Mouse (Mus musculus) central nervous system, embryonic 14 days (tissue): ENCODE measurements around the gene Prr14. TPM values are rescaled to one million over a fixed set of nuclear protein-coding genes. Genes with fewer than 3 reads are reported as not detected.

Experiments
- polyA plus RNA-seq: library from polyadenylated mRNA; depleted of rRNA; stranded (reverse); fragments of >200 nt; gene quantifications from 2 replicates; pipeline ENCODE4 v1.2.3, GENCODE M21; 2012; rRNA removed

Prr14 gene
- 86.3 and 89.4 TPM in 2 replicates for polyA plus RNA-seq

GRCm38 (mm10) chr7:127459311-127459710 is at the start of gene Prr14:
TSS of gene Prr14 (plus strand) at chr7:127459611.

DNA sequence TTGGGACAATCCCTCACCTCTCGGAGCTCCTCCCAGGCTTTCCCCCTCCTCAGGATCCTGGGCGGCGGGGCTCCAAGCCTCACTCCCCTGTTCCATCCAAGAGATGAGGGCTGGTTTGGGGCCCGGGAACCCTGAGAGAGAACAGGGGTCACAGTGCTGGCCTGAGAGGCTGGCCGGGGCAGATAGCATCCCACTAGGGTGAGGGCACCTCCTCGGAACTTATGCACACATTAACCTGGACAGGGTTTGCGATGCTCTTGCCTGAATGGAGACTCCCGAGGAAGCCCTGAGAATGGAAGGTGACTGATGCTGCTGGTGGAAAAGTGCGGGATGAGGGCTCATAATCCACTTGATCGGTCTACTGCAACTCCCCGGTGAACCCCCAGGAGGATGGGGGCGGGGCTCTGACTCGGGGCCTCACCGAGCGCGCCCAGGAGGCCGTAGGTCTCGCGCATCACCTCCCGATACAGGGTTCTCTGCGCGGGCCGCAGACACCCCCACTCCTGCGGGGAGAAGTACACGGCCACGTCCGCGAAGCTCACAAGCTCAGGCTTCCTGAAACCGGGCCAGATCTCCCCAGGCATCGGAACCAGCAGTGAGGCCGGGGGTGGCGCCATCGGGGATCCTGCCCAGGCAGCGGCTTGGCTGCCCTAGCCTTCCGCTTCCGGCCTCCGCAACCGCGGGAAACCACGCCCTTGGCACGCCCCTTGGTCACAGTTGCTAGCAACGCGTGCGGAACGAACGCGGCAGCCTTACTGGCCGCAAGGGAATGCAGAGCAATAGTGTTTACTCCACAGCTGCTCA is 37.8 kb upstream of the Prr14 start, which contains the start of gene Zfp688:
Zfp688 (minus strand) TSS at position 681 of the 804 bp plus-strand sequence.

GRCm38 (mm10) chr7:127448521-127449300 is 10.7 kb upstream of the Prr14 start, which contains the start of gene Zfp689:
TSS of gene Zfp689 (minus strand) at chr7:127449158.

GRCm38 (mm10) chr7:127478635-127479317 is 19.4 kb downstream of the Prr14 start, which contains the start of gene Fbrs:
TSS of gene Fbrs (plus strand) at chr7:127479199.

DNA sequence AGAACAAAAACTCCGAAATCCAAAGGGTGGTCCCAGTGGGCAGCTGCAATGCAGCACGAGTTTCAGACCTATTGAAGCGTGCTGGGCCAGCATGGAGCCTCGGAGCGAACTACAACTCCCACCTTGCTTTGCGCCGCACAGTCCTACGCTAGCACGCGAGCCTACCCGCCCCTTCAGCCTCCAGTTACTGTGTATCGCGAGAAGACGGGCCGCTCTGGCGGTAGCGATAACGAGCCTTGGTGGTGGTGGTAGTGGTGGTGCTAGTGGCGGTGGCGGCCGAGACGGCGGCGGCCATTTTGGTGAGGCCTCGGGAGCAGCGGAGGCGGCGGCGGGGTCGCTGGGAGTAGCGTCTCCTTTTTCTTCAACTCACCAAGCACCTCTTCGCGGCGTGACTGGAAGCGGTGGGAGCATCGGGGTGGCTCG is 52.4 kb downstream of the Prr14 start, which contains the start of gene Srcap:
Srcap (plus strand) TSS at position 176 of the 423 bp plus-strand sequence.

GRCm38 (mm10) chr7:127519284-127519683 is 59.9 kb downstream of the Prr14 start, which contains the start of gene Gm42715:
TSS of gene Gm42715 (plus strand) at chr7:127519584.

Other genes starting within 250 kb of the Prr14 start
- 30.7 and 37.3 TPM in 2 replicates for gene Zfp553, start 226.6 kb upstream of the Prr14 start, polyA plus RNA-seq
- gene Sept1, start 226.5 kb upstream of the Prr14 start, polyA plus RNA-seq = 28.1 and 35.9 TPM in 2 replicates
- 84.0 and 85.7 TPM in 2 replicates for gene Zfp771, start 215.3 kb upstream of the Prr14 start, polyA plus RNA-seq
- gene Dctpp1, start 198.9 kb upstream of the Prr14 start, polyA plus RNA-seq = 95.6 and 105 TPM in 2 replicates
- gene Sephs2, start 185.6 kb upstream of the Prr14 start, polyA plus RNA-seq = 22.5 and 23.0 TPM in 2 replicates
- 0.61 and 0.95 TPM in 2 replicates for gene Itgal, start 163.4 kb upstream of the Prr14 start, polyA plus RNA-seq
- 38.6 and 41.2 TPM in 2 replicates for gene Zfp768, start 114.0 kb upstream of the Prr14 start, polyA plus RNA-seq
- gene Zfp747, start 83.6 kb upstream of the Prr14 start, polyA plus RNA-seq = 7.0 and 7.4 TPM in 2 replicates
- gene 9130019O22Rik, start 72.4 kb upstream of the Prr14 start, polyA plus RNA-seq = 3.7 and 3.8 TPM in 2 replicates
- 7.4 and 7.5 TPM in 2 replicates for gene E430018J23Rik, start 66.0 kb upstream of the Prr14 start, polyA plus RNA-seq
- 4.1 and 4.9 TPM in 2 replicates for gene Zfp764, start 52.8 kb upstream of the Prr14 start, polyA plus RNA-seq
- gene Zfp688, start 37.5 kb upstream of the Prr14 start, polyA plus RNA-seq = 20.0 and 22.1 TPM in 2 replicates
- gene Zfp689, start 10.5 kb upstream of the Prr14 start, polyA plus RNA-seq = 12.3 and 12.5 TPM in 2 replicates
- gene Fbrs, start 19.6 kb downstream of the Prr14 start, polyA plus RNA-seq = 28.5 and 42.4 TPM in 2 replicates
- gene Srcap, start 52.4 kb downstream of the Prr14 start, polyA plus RNA-seq = 20.8 and 25.3 TPM in 2 replicates
- 17.6 and 18.6 TPM in 2 replicates for gene Gm42715, start 60.0 kb downstream of the Prr14 start, polyA plus RNA-seq
- gene Tmem265, start 101.8 kb downstream of the Prr14 start, polyA plus RNA-seq = 0.36 and 2.0 TPM in 2 replicates
- gene Phkg2, start 113.7 kb downstream of the Prr14 start, polyA plus RNA-seq = 117 and 121 TPM in 2 replicates
- gene Ccdc189, start 129.0 kb downstream of the Prr14 start, polyA plus RNA-seq = 12.9 and 13.4 TPM in 2 replicates
- 56.5 and 57.7 TPM in 2 replicates for gene Rnf40, start 129.2 kb downstream of the Prr14 start, polyA plus RNA-seq
- 39.2 and 42.5 TPM in 2 replicates for gene Zfp629, start 156.2 kb downstream of the Prr14 start, polyA plus RNA-seq
- gene Bcl7c, start 249.3 kb downstream of the Prr14 start, polyA plus RNA-seq = 53.7 and 67.6 TPM in 2 replicates